Mouse (Mus musculus) lung, postnatal 0 days (tissue): ENCODE measurements around the gene Aldh1a2.

Experiments used
- CTCF ChIP-seq: IDR thresholded peaks from 2 replicates; pipeline ENCODE4 v1.5.1; 2016; ENCODE audit warnings: antibody characterized with exemption, mild to moderate bottlenecking
- EP300 ChIP-seq: IDR thresholded peaks from 2 replicates; pipeline ENCODE4 v1.6.1; 2016; ENCODE audit warnings: antibody characterized with exemption, mild to moderate bottlenecking, control low read depth

GRCm38 (mm10) chr9:71283156-71283555 lies 67.6 kb downstream of the Aldh1a2 start:
- TF ChIP-seq CTCF (no peak), EP300 (no peak)
